Mouse (Mus musculus) erythroblast, embryonic 14.5 days (primary cell): ENCODE data around the gene Kif27. TPM values are rescaled to one million over a fixed set of nuclear protein-coding genes. Genes with fewer than 3 reads are reported as not detected.
"Not testable (repeated sequence)": the region's sequence is repeated elsewhere in the genome, so short reads cannot be mapped to it uniquely, and the experiment has no call there.

Experiments
- H3K27me3 ChIP-seq: 2 replicates; pipeline ENCODE4 v1.6.1; 2012; ENCODE audit warnings: inconsistent platforms; ENCODE audit not compliant: control insufficient read depth
- H3K36me3 ChIP-seq: 2 replicates; pipeline ENCODE4 v1.6.1; 2012; ENCODE audit warnings: mild to moderate bottlenecking, inconsistent platforms; ENCODE audit not compliant: control insufficient read depth
- H3K4me1 ChIP-seq: 2 replicates; pipeline ENCODE4 v1.6.1; 2012; ENCODE audit warnings: inconsistent platforms; ENCODE audit not compliant: control insufficient read depth
- H3K4me3 ChIP-seq: replicated peaks from 2 replicates; pipeline ENCODE3; 2012; ENCODE audit warnings: moderate library complexity, mild to moderate bottlenecking, inconsistent platforms
- H3K9me3 ChIP-seq: 2 replicates; pipeline ENCODE4 v1.6.1; 2012; ENCODE audit warnings: low read length, inconsistent platforms, mixed read lengths; ENCODE audit not compliant: control insufficient read depth
- GATA1 ChIP-seq: IDR thresholded peaks from 2 replicates; pipeline ENCODE4 v1.6.1; 2012; ENCODE audit warnings: low read length, inconsistent platforms, mixed read lengths
- TAL1 ChIP-seq: IDR thresholded peaks from 3 replicates; pipeline ENCODE4 v1.6.1; 2012; ENCODE audit warnings: low read length, inconsistent platforms, mixed read lengths
- polyA plus RNA-seq: library from polyadenylated mRNA; stranded (reverse); fragments of >175 nt; gene quantifications from 2 replicates; pipeline ENCODE4 v1.2.3, GENCODE M21; 2012

The Kif27 gene
- polyA plus RNA-seq, 1 experiment: 0.01 TPM

DNA sequence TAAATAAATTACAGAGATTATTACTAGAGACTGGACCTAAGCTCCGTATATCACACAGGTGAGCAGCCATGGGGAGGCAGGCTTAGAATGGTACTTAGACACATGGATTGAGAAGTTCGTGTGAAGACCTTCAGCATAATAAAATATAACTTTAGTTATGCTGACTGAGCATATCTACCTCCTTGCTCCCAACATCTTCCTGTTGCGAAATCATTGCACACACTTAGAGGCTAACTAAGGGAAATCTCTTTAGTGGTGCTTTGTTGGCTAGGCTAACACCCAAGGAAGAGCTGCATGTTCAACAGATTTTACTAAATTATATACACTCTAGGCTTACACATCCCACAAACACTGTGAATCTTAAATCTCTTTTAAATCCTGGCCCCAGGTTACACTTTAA is 7.5 kb upstream of the Kif27 start:
- no peaks in the 10 kb centered on the region for H3K36me3 ChIP-seq
- H3K4me1 ChIP-seq: peaks cover 5% of the 10 kb centered on the region
- H3K4me3 ChIP-seq: no peak overlapping the region
- H3K9me3 ChIP-seq: 0 out of 2 replicates have a peak, but pooled peaks cover 2% of the 10 kb centered on the region
- no peak for TF ChIP-seq GATA1
- TF ChIP-seq TAL1: no peak
- H3K27me3 ChIP-seq: no peaks in the 10 kb centered on the region

DNA sequence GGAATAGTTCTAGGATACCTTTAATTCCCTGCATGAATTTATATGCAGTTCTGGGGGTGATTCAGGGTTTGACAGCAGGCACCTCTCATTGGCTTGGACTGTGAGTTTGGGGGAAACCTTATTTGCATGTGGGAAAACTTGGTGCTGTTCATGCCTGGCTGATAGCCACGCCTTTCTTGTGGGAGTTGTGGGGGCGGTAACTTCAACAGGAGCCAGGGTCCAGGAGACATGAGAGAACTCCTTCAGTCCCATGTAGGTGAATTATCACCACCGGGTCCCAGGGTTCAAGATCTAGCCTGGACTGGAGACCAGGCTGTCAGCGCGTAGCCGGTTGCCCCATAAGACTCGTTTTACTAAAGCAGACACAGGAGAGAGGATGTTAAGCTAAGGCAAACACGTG is 6.3 kb upstream of the Kif27 start:
- H3K4me1 ChIP-seq, H3K4me3 ChIP-seq, H3K9me3 ChIP-seq, H3K36me3 ChIP-seq, H3K27me3 ChIP-seq: not testable (repeated sequence)

DNA sequence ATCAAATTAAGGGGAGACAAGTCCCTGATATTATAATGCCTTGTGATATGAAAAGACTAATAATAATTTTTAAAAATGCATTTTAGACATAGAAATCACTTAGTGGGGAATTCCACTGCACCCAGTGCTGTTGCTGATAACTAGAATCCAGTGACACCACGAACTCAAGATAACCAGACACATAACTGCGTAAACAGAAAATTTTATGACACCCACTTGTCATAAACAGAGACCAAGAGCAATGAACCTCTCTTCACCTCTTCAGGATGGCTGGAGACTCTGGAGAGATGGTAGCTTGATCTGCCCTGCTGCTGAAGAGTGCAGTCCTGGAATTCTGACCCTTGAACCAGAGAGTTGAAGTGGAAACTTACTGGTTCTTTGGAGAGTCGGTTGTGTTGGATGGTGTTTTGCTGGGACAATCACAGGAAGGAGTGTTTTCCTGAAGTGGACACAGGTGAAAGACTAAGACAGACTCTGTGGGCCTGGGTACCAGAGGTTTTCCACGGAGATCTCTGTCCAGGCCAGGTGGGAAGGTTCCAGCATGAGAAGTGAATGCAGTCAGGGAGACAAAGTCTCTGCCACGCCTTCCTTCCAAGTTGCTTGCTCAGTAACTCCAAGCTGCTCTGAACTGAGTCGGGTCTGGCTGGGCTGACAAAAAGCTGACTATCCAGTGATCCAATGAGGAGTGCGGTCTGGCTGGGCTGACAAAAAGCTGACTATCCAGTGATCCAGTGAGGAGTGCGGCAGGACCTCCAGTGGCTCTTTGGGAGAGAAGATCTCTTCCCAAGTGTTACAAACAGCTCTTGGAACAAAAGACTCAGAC is 5.6 kb upstream of the Kif27 start:
- no peaks in the 10 kb centered on the region for H3K27me3 ChIP-seq
- H3K4me1 ChIP-seq: peaks cover 5% of the 10 kb centered on the region
- no peak for TF ChIP-seq TAL1
- TF ChIP-seq GATA1: no peak
- H3K36me3 ChIP-seq: no peaks in the 10 kb centered on the region
- H3K9me3 ChIP-seq: 0 out of 2 replicates have a peak, but pooled peaks cover 2% of the 10 kb centered on the region
- H3K4me3 ChIP-seq: no peak overlapping the region

DNA sequence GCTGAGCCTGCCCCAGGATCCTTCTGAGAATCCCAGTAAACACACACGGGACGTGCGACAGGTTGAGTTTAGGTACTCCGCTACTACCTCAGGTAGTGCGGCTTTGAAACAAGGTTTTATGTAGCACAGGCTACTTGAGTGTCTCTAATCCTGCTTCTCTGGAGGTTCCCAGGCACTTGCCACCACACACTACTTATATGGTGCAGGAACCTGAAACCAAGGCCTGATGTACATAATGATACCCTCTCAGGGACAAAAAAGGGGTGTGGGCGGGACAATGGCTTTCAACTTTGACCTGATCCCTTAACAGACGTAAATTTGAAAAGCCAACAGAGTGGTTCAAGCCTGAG is 357 bp upstream of the Kif27 start:
- peak overlapping the region; percentile 67 for H3K4me3 ChIP-seq
- peaks cover 11% of the 10 kb centered on the region for H3K27me3 ChIP-seq
- TF ChIP-seq TAL1 (no peak), GATA1 (no peak)
- 0 out of 2 replicates have a peak, but pooled peaks cover 2% of the 10 kb centered on the region for H3K9me3 ChIP-seq
- H3K4me1 ChIP-seq: peaks cover 11% of the 10 kb centered on the region
- no peaks in the 10 kb centered on the region for H3K36me3 ChIP-seq

DNA sequence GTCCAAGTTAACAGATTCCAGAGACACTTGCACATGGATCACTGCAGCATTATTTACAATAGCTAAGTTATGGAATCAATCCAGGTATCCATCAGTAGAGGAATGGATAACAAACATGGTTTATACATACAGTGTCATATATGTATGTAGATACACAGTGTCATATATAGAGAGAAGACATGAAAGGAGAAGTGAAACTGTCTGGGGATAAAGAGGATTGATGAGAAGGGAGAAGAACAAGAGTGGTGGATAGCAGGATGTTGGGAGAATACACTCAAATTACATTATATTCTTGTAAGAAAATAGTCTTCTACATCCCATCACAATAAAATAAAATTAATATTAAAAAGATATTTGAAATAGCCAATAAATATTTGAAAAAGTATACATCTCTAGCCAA is 5.9 kb downstream of the Kif27 start:
- no peaks in the 10 kb centered on the region for H3K9me3 ChIP-seq
- H3K27me3 ChIP-seq: peaks cover 4% of the 10 kb centered on the region
- TF ChIP-seq GATA1 (no peak), TAL1 (no peak)
- H3K36me3 ChIP-seq: no peaks in the 10 kb centered on the region
- H3K4me3 ChIP-seq: no peak overlapping the region
- H3K4me1 ChIP-seq: no peaks in the 10 kb centered on the region

DNA sequence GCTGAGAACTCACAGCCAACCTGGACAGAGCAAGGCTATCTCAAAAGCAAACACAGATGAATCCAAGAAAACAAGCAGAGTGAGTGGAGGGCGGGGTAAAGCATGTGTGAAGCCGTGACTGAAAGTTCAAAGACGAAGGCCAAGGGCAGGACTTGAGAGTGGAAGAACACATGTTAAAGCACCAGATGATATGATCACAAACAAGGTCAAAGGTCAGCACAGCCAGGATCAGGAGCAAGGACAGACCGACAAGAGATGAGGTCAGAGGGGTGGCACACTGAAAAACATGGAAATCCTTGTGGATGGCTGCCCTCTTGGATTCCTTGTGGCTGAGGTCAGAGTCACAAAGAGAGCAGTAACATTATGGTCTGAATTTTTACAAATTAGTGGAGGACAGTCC is 8.3 kb downstream of the Kif27 start:
- Histone ChIP-seq H3K4me1 (no peaks in the 10 kb centered on the region), H3K36me3 (no peaks in the 10 kb centered on the region), H3K9me3 (no peaks in the 10 kb centered on the region), H3K27me3 (no peaks in the 10 kb centered on the region), H3K4me3 (no peak overlapping the region)
- no peak for TF ChIP-seq GATA1
- TF ChIP-seq TAL1: no peak

DNA sequence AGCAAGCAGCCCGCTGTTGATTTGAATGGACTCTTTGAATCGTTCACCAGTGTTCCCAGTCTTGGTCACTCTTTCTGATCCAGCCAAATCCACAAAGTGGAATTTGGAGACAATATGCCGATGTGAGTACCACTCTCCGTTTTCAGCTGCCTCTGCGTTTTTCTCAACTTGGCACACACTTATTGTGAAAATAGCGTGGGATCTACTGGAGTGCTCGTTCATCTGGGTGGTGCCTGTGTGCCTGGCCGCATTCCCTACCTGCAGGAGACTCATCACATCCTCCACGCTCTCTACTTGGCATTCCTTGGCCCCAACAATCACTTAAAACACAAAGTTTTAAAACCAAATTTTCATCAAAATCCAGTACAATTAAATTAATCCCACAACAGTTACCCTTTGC is 14.4 kb downstream of the Kif27 start:
- Histone ChIP-seq H3K9me3 (no peaks in the 10 kb centered on the region), H3K4me3 (no peak overlapping the region), H3K4me1 (no peaks in the 10 kb centered on the region), H3K36me3 (no peaks in the 10 kb centered on the region), H3K27me3 (no peaks in the 10 kb centered on the region)
- TF ChIP-seq GATA1: no peak
- TF ChIP-seq TAL1: no peak

DNA sequence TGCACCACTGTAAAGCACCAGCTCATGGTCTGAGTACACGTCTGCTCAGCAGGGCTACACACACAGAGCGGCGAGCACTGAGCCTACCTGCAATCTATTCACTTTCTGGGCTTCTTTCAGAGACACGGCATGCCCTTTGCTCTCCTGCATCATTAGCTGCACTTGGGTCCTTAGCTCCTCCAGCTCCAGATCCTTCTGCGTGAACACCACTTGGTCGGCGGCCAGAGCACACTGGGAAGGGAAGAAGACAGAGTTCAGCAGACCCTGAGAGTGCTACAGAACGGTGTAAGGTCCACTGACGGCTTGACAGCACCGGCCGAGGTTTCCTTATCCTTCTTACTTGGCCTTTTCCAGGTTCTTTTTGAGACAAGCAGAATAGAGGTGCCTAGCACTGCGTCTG is 21.5 kb downstream of the Kif27 start:
- TF ChIP-seq TAL1: no peak
- TF ChIP-seq GATA1: no peak
- Histone ChIP-seq H3K4me3 (no peak overlapping the region), H3K9me3 (no peaks in the 10 kb centered on the region), H3K36me3 (no peaks in the 10 kb centered on the region), H3K4me1 (no peaks in the 10 kb centered on the region), H3K27me3 (no peaks in the 10 kb centered on the region)

DNA sequence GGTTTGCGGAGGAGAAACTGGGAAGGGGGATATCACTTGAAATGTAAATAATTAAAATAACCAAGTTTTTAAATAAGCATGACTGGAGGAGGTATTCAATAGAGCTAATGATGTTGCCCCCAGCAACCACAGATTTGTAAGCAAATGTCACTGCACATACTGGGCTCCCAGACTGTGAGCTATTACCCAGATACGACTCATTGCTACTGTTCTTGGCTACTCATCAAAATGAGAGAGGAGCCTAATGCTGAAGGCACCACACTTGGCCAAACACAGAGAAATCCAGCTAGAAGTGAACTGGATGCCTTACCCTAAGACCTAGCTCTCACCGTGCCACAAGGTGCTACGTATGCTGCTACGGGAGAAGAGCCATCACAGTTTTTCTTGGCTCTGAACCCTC is 24.8 kb downstream of the Kif27 start:
- no peaks in the 10 kb centered on the region for H3K27me3 ChIP-seq
- no peak overlapping the region for H3K4me3 ChIP-seq
- H3K36me3 ChIP-seq: no peaks in the 10 kb centered on the region
- no peak for TF ChIP-seq GATA1
- TF ChIP-seq TAL1: no peak
- no peaks in the 10 kb centered on the region for H3K4me1 ChIP-seq
- no peaks in the 10 kb centered on the region for H3K9me3 ChIP-seq

DNA sequence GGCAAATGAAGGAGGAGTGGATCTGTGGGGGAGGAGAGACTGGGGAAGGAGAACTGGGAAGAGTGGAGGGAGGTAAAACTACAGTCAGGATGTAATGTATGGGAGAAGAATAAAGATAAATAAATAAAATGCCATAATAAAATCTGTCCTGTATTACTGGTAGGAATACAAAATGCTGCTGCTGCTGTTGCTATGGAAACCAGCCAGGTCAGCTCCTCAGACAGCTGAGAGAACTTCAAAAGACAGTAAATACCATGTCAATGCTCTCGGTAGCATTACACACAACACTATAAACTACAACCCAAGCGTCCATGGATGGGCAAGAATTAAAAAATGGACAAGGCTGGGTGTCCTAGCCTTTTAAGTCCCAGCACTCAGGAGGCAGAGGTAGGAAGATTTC is 41.2 kb downstream of the Kif27 start:
- Histone ChIP-seq H3K36me3 (no peaks in the 10 kb centered on the region), H3K4me3 (no peak overlapping the region), H3K4me1 (peaks cover 5% of the 10 kb centered on the region; the same call in 1 of the 2 replicates), H3K9me3 (no peaks in the 10 kb centered on the region), H3K27me3 (no peaks in the 10 kb centered on the region)
- no peak for TF ChIP-seq TAL1
- no peak for TF ChIP-seq GATA1
